Mouse (Mus musculus): ENCODE data around the gene Tdrd3. TPM values are rescaled to one million over a fixed set of nuclear protein-coding genes. Genes with fewer than 3 reads are reported as not detected.

The Tdrd3 gene
- polyA plus RNA-seq, 1 experiment, result 1.9 TPM

DNA sequence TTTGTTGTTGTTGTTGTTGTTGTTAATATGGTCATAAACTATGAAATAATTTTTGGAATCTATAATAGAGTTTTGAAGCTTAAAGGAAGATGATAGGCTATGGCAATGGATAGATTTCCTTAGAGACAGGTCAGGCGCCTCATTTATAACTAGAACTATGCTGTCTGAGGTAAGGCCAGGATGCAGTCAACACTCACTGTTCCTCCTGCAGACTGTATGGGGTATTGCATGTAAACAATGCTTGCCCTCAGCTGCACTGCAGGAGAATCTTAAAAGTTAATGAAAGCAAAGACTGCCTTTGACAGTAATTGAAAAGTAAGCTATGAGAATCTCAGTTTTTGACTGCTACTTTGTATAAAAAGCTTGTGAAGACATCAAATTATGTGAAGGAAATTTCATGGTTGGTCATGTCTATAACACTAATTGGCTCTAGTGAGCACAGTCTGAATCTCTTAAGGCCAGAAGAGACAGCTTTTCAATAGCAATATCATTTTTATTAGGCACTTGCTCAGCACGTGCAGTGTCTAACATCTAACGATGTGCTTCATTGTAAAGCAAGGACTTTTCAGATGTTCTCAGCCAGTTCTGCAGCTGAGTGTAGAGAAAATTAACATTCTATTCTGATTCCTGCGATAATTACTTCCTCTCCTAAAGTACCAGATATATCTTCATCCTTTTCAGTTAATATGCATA lies 120.8 kb downstream of the Tdrd3 start:
- no peaks in the 10 kb centered on the region for H3K36me3 ChIP-seq (ENCODE audit: control insufficient read depth, insufficient read depth, low read length)
- no peaks in the 10 kb centered on the region for H3K4me1 ChIP-seq (replicated peaks; ENCODE audit: control insufficient read depth, insufficient read depth, low read length)
- H3K27ac ChIP-seq (ENCODE audit: control insufficient read depth, insufficient read depth, low read length), result no peak overlapping the region
- 97% methylated on average over 4 of the region's 4 CpGs for WGBS
- H3K4me3 ChIP-seq (ENCODE audit: control insufficient read depth, insufficient read depth, low read length), result no peak overlapping the region
- DNase-seq, result no peak
- H3K27me3 ChIP-seq (ENCODE audit: control insufficient read depth, insufficient read depth, low read length), result no peaks in the 10 kb centered on the region
- TF ChIP-seq CTCF (IDR thresholded peaks at IDR 0.05; ENCODE audit: borderline replicate concordance, control insufficient read depth, extremely low read depth, insufficient read depth, low read length, poor library complexity) (no peak), POLR2A (IDR thresholded peaks at IDR 0.05; ENCODE audit: control insufficient read depth, extremely low read depth, insufficient read depth, low read length, poor library complexity) (no peak)

DNA sequence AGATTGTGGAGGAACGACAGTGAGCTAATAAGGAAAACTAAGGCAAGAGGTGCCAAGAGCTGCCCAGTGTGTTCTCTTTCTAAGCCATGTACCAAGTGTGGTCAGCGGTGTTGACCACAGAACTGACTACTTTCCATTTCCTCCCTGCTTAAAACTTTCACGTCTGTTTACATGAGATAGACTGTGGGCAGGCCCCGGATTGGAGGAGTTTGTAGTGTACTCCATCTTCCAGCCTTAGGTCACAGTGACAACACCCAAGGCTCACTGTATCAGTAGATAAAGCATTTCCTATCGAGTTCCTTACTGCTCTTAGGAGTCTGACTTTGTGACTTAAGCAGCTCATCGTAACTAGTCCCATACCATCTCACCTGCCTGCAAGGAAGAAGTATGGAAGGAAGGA lies 133.5 kb downstream of the Tdrd3 start:
- Histone ChIP-seq H3K27me3 (ENCODE audit: control insufficient read depth, insufficient read depth, low read length) (no peaks in the 10 kb centered on the region), H3K4me3 (ENCODE audit: control insufficient read depth, insufficient read depth, low read length) (no peak overlapping the region), H3K27ac (ENCODE audit: control insufficient read depth, insufficient read depth, low read length) (no peak overlapping the region), H3K36me3 (ENCODE audit: control insufficient read depth, insufficient read depth, low read length) (no peaks in the 10 kb centered on the region), H3K4me1 (replicated peaks; ENCODE audit: control insufficient read depth, insufficient read depth, low read length) (no peaks in the 10 kb centered on the region)
- TF ChIP-seq POLR2A (IDR thresholded peaks at IDR 0.05; ENCODE audit: control insufficient read depth, extremely low read depth, insufficient read depth, low read length, poor library complexity), result no peak
- TF ChIP-seq CTCF (IDR thresholded peaks at IDR 0.05; ENCODE audit: borderline replicate concordance, control insufficient read depth, extremely low read depth, insufficient read depth, low read length, poor library complexity), result no peak
- DNase-seq, result no peak
- 67% methylated on average over 6 of the region's 6 CpGs for WGBS

- Histone ChIP-seq H3K36me3 (ENCODE audit: control insufficient read depth, insufficient read depth, low read length) (no peaks in the 10 kb centered on the region), H3K4me3 (ENCODE audit: control insufficient read depth, insufficient read depth, low read length) (no peak overlapping the region), H3K27me3 (ENCODE audit: control insufficient read depth, insufficient read depth, low read length) (no peaks in the 10 kb centered on the region), H3K4me1 (replicated peaks; ENCODE audit: control insufficient read depth, insufficient read depth, low read length) (no peaks in the 10 kb centered on the region), H3K27ac (ENCODE audit: control insufficient read depth, insufficient read depth, low read length) (no peak overlapping the region)
- no peak for TF ChIP-seq POLR2A (IDR thresholded peaks at IDR 0.05; ENCODE audit: control insufficient read depth, extremely low read depth, insufficient read depth, low read length, poor library complexity)
- DNase-seq, result no peak
- 73% methylated on average over 3 of the region's 3 CpGs for WGBS
Observed at GRCm38 (mm10) chr14:87552211-87552610, 135.8 kb downstream of the Tdrd3 start.

DNA sequence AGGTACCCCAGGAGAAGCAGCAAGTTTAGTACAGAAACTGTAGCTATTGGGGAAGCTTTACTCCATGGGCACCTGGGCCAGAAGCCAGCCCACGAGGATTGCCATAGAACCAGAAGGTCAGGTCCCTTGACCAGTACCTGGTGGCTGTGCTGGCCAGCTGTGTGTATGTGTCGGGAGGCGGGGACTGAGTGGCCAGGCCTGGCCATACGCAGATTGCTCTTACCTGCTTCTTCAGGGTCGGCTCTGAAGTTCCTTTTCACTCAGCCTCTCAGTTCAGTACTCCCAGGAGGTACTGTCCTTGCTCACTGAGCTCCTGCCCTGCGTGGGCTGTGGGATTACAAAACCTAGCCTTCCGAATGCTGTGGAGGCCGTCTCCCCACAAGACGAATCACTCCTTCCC lies 147.4 kb downstream of the Tdrd3 start:
- TF ChIP-seq CTCF (IDR thresholded peaks at IDR 0.05; ENCODE audit: borderline replicate concordance, control insufficient read depth, extremely low read depth, insufficient read depth, low read length, poor library complexity) (no peak), POLR2A (IDR thresholded peaks at IDR 0.05; ENCODE audit: control insufficient read depth, extremely low read depth, insufficient read depth, low read length, poor library complexity) (no peak)
- DNase-seq, result no peak
- H3K4me1 ChIP-seq (replicated peaks; ENCODE audit: control insufficient read depth, insufficient read depth, low read length), result no peaks in the 10 kb centered on the region
- H3K27me3 ChIP-seq (ENCODE audit: control insufficient read depth, insufficient read depth, low read length), result no peaks in the 10 kb centered on the region
- WGBS, result 79% methylated on average over 9 of the region's 9 CpGs
- H3K36me3 ChIP-seq (ENCODE audit: control insufficient read depth, insufficient read depth, low read length), result no peaks in the 10 kb centered on the region
- no peak overlapping the region for H3K4me3 ChIP-seq (ENCODE audit: control insufficient read depth, insufficient read depth, low read length)
- no peak overlapping the region for H3K27ac ChIP-seq (ENCODE audit: control insufficient read depth, insufficient read depth, low read length)

DNA sequence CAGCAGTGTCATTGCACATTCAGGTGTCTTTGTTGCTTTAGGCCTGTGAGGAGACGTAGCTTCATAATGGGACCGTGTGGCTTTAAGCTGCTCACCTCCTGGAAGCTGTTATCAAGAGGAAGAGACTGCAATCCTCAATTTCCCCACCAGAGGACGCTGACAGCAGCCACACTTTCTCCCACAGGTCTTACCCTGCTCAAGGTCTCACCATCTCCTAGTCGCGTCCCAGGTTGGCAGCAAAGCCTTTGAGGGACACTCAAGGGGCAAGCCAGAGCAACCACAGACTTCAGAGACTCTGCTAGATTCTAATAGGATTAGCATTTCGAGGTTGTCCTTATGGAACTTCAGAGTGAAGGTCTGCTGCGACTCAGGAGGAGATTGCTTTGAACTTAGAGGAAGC lies 149.8 kb downstream of the Tdrd3 start:
- Histone ChIP-seq H3K36me3 (ENCODE audit: control insufficient read depth, insufficient read depth, low read length) (no peaks in the 10 kb centered on the region), H3K4me3 (ENCODE audit: control insufficient read depth, insufficient read depth, low read length) (no peak overlapping the region), H3K27me3 (ENCODE audit: control insufficient read depth, insufficient read depth, low read length) (no peaks in the 10 kb centered on the region), H3K27ac (ENCODE audit: control insufficient read depth, insufficient read depth, low read length) (no peak overlapping the region), H3K4me1 (replicated peaks; ENCODE audit: control insufficient read depth, insufficient read depth, low read length) (no peaks in the 10 kb centered on the region)
- TF ChIP-seq POLR2A (IDR thresholded peaks at IDR 0.05; ENCODE audit: control insufficient read depth, extremely low read depth, insufficient read depth, low read length, poor library complexity) (no peak), CTCF (IDR thresholded peaks at IDR 0.05; ENCODE audit: borderline replicate concordance, control insufficient read depth, extremely low read depth, insufficient read depth, low read length, poor library complexity) (no peak)
- no peak for DNase-seq
- WGBS, result 35% methylated on average over 7 of the region's 7 CpGs

- Histone ChIP-seq H3K27ac (ENCODE audit: control insufficient read depth, insufficient read depth, low read length) (no peak overlapping the region), H3K27me3 (ENCODE audit: control insufficient read depth, insufficient read depth, low read length) (no peaks in the 10 kb centered on the region), H3K4me1 (replicated peaks; ENCODE audit: control insufficient read depth, insufficient read depth, low read length) (no peaks in the 10 kb centered on the region), H3K36me3 (ENCODE audit: control insufficient read depth, insufficient read depth, low read length) (no peaks in the 10 kb centered on the region), H3K4me3 (ENCODE audit: control insufficient read depth, insufficient read depth, low read length) (no peak overlapping the region)
- TF ChIP-seq CTCF (IDR thresholded peaks at IDR 0.05; ENCODE audit: borderline replicate concordance, control insufficient read depth, extremely low read depth, insufficient read depth, low read length, poor library complexity) (no peak), POLR2A (IDR thresholded peaks at IDR 0.05; ENCODE audit: control insufficient read depth, extremely low read depth, insufficient read depth, low read length, poor library complexity) (no peak)
- DNase-seq, result no peak
- WGBS, result 29% methylated on average over 3 of the region's 3 CpGs
Observed at GRCm38 (mm10) chr14:87567034-87567461, 150.6 kb downstream of the Tdrd3 start.

All from thymus, adult 2 months (tissue).